Mouse (Mus musculus): ENCODE measurements around the gene Txndc2.

- TF ChIP-seq TAL1 (conservative IDR thresholded peaks at IDR 0.05; ENCODE audit: low read depth, low read length) (no peak), CTCF (IDR thresholded peaks at IDR 0.05; ENCODE audit: low read depth, low read length) (no peak), GATA1 (IDR thresholded peaks at IDR 0.05; ENCODE audit: borderline replicate concordance, low read length) (no peak), POLR2AphosphoS5 (IDR thresholded peaks at IDR 0.05; ENCODE audit: insufficient replicate concordance, low read depth, low read length) (no peak)
Measured at GRCm38 (mm10) chr17:65656076-65656475, 14.1 kb upstream of the Txndc2 start.

All from G1E (cell line).